Mouse (Mus musculus): ENCODE measurements at regions not wholly inside any gene's neighbourhood (a gene's known extent, or its start where the extent isn't known, plus 50 kb on each side); places are given as distances from the start of the nearest gene placed in this dataset.

- WGBS: 49% methylated on average over 1 of the region's 1 CpGs
- no peak for DNase-seq
- Histone ChIP-seq H3K27ac (ENCODE audit: insufficient read depth, low read length) (no peak overlapping the region), H3K4me1 (ENCODE audit: control insufficient read depth, insufficient read depth, low read length) (no peaks in the 10 kb centered on the region), H3K4me3 (replicated peaks; ENCODE audit: insufficient read depth, low read depth, low read length) (no peak overlapping the region), H3K27me3 (ENCODE audit: control insufficient read depth, insufficient read depth, low read length) (no peaks in the 10 kb centered on the region; the same call in 1 of the 2 replicates)
- no peak for TF ChIP-seq POLR2A (IDR thresholded peaks at IDR 0.05; ENCODE audit: borderline replicate concordance, insufficient read depth, low read length)
- no peak for TF ChIP-seq CTCF (IDR thresholded peaks at IDR 0.05; ENCODE audit: borderline replicate concordance, insufficient read depth, low read depth, low read length)
Observed at GRCm38 (mm10) chr2:53276435-53276834, 84.9 kb downstream of the Arl6ip6 start.

GRCm38 (mm10) chr2:53301712-53302423 lies 110.3 kb downstream of the Arl6ip6 start:
- Histone ChIP-seq H3K4me3 (replicated peaks; ENCODE audit: insufficient read depth, low read depth, low read length) (no peak overlapping the region), H3K4me1 (ENCODE audit: control insufficient read depth, insufficient read depth, low read length) (no peaks in the 10 kb centered on the region), H3K27ac (ENCODE audit: insufficient read depth, low read length) (no peak overlapping the region), H3K27me3 (ENCODE audit: control insufficient read depth, insufficient read depth, low read length) (no peaks in the 10 kb centered on the region)
- DNase-seq: no peak
- WGBS: 20% methylated on average over 2 of the region's 2 CpGs
- TF ChIP-seq CTCF (IDR thresholded peaks at IDR 0.05; ENCODE audit: borderline replicate concordance, insufficient read depth, low read depth, low read length): no peak
- no peak for TF ChIP-seq POLR2A (IDR thresholded peaks at IDR 0.05; ENCODE audit: borderline replicate concordance, insufficient read depth, low read length)

- no peak overlapping the region for H3K4me3 ChIP-seq (replicated peaks; ENCODE audit: insufficient read depth, low read depth, low read length)
- no peak overlapping the region for H3K27ac ChIP-seq (ENCODE audit: insufficient read depth, low read length)
- TF ChIP-seq CTCF (IDR thresholded peaks at IDR 0.05; ENCODE audit: borderline replicate concordance, insufficient read depth, low read depth, low read length) (peak; percentile 60), POLR2A (IDR thresholded peaks at IDR 0.05; ENCODE audit: borderline replicate concordance, insufficient read depth, low read length) (no peak)
- no peaks in the 10 kb centered on the region for H3K27me3 ChIP-seq (ENCODE audit: control insufficient read depth, insufficient read depth, low read length)
- DNase-seq: peak; percentile 11 to 20
- H3K4me1 ChIP-seq (ENCODE audit: control insufficient read depth, insufficient read depth, low read length): no peaks in the 10 kb centered on the region
- WGBS: 22% methylated on average over 6 of the region's 6 CpGs
Observed at GRCm38 (mm10) chr2:53330680-53331079, 139.2 kb downstream of the Arl6ip6 start.

GRCm38 (mm10) chr2:53359026-53359425 lies 167.5 kb downstream of the Arl6ip6 start:
- no peak for TF ChIP-seq CTCF (IDR thresholded peaks at IDR 0.05; ENCODE audit: borderline replicate concordance, insufficient read depth, low read depth, low read length)
- no peak for TF ChIP-seq POLR2A (IDR thresholded peaks at IDR 0.05; ENCODE audit: borderline replicate concordance, insufficient read depth, low read length)
- no peak overlapping the region for H3K4me3 ChIP-seq (replicated peaks; ENCODE audit: insufficient read depth, low read depth, low read length)
- no peaks in the 10 kb centered on the region for H3K4me1 ChIP-seq (ENCODE audit: control insufficient read depth, insufficient read depth, low read length)
- 15% methylated on average over 2 of the region's 2 CpGs for WGBS
- no peak overlapping the region for H3K27ac ChIP-seq (ENCODE audit: insufficient read depth, low read length)
- no peaks in the 10 kb centered on the region for H3K27me3 ChIP-seq (ENCODE audit: control insufficient read depth, insufficient read depth, low read length)
- DNase-seq: no peak

GRCm38 (mm10) chr2:53382348-53382747 lies 190.8 kb downstream of the Arl6ip6 start:
- H3K27ac ChIP-seq (ENCODE audit: insufficient read depth, low read length): no peak overlapping the region
- WGBS: 0% methylated on average over 1 of the region's 1 CpGs
- DNase-seq: no peak
- no peak for TF ChIP-seq POLR2A (IDR thresholded peaks at IDR 0.05; ENCODE audit: borderline replicate concordance, insufficient read depth, low read length)
- TF ChIP-seq CTCF (IDR thresholded peaks at IDR 0.05; ENCODE audit: borderline replicate concordance, insufficient read depth, low read depth, low read length): no peak
- no peaks in the 10 kb centered on the region for H3K27me3 ChIP-seq (ENCODE audit: control insufficient read depth, insufficient read depth, low read length)
- H3K4me3 ChIP-seq (replicated peaks; ENCODE audit: insufficient read depth, low read depth, low read length): no peak overlapping the region
- no peaks in the 10 kb centered on the region for H3K4me1 ChIP-seq (ENCODE audit: control insufficient read depth, insufficient read depth, low read length)

- H3K27me3 ChIP-seq (ENCODE audit: control insufficient read depth, insufficient read depth, low read length): no peaks in the 10 kb centered on the region
- WGBS: 38% methylated on average over 8 of the region's 8 CpGs
- TF ChIP-seq POLR2A (IDR thresholded peaks at IDR 0.05; ENCODE audit: borderline replicate concordance, insufficient read depth, low read length) (no peak), CTCF (IDR thresholded peaks at IDR 0.05; ENCODE audit: borderline replicate concordance, insufficient read depth, low read depth, low read length) (no peak)
- H3K27ac ChIP-seq (ENCODE audit: insufficient read depth, low read length): no peak overlapping the region
- no peak overlapping the region for H3K4me3 ChIP-seq (replicated peaks; ENCODE audit: insufficient read depth, low read depth, low read length)
- no peaks in the 10 kb centered on the region for H3K4me1 ChIP-seq (ENCODE audit: control insufficient read depth, insufficient read depth, low read length)
- DNase-seq: no peak
Observed at GRCm38 (mm10) chr2:53384545-53385176, 193.1 kb downstream of the Arl6ip6 start.

- Histone ChIP-seq H3K27me3 (ENCODE audit: control insufficient read depth, insufficient read depth, low read length) (no peaks in the 10 kb centered on the region), H3K4me3 (replicated peaks; ENCODE audit: insufficient read depth, low read depth, low read length) (no peak overlapping the region), H3K4me1 (ENCODE audit: control insufficient read depth, insufficient read depth, low read length) (no peaks in the 10 kb centered on the region), H3K27ac (ENCODE audit: insufficient read depth, low read length) (no peak overlapping the region)
- no peak for DNase-seq
- no peak for TF ChIP-seq POLR2A (IDR thresholded peaks at IDR 0.05; ENCODE audit: borderline replicate concordance, insufficient read depth, low read length)
- no peak for TF ChIP-seq CTCF (IDR thresholded peaks at IDR 0.05; ENCODE audit: borderline replicate concordance, insufficient read depth, low read depth, low read length)
- WGBS: 89% methylated on average over 3 of the region's 3 CpGs
Observed at GRCm38 (mm10) chr2:53388652-53389051, 197.1 kb downstream of the Arl6ip6 start.

GRCm38 (mm10) chr2:53414471-53414870 lies 222.9 kb downstream of the Arl6ip6 start:
- no peaks in the 10 kb centered on the region for H3K4me1 ChIP-seq (ENCODE audit: control insufficient read depth, insufficient read depth, low read length)
- no peak for DNase-seq
- TF ChIP-seq POLR2A (IDR thresholded peaks at IDR 0.05; ENCODE audit: borderline replicate concordance, insufficient read depth, low read length) (no peak), CTCF (IDR thresholded peaks at IDR 0.05; ENCODE audit: borderline replicate concordance, insufficient read depth, low read depth, low read length) (no peak)
- 95% methylated on average over 2 of the region's 2 CpGs for WGBS
- H3K27me3 ChIP-seq (ENCODE audit: control insufficient read depth, insufficient read depth, low read length): no peaks in the 10 kb centered on the region
- no peak overlapping the region for H3K27ac ChIP-seq (ENCODE audit: insufficient read depth, low read length)
- H3K4me3 ChIP-seq (replicated peaks; ENCODE audit: insufficient read depth, low read depth, low read length): no peak overlapping the region

Measured in cerebellum, adult 2 months (tissue).